Mouse (Mus musculus) gastrocnemius, postnatal 36 days (tissue): ENCODE measurements around the gene Dkk3. TPM values are rescaled to one million over a fixed set of nuclear protein-coding genes. Genes with fewer than 3 reads are reported as not detected.
"Not testable (repeated sequence)": the region's sequence is repeated elsewhere in the genome, so short reads cannot be mapped to it uniquely, and the experiment has no call there.

Source experiments
- DNase-seq, 2 experiments: peaks; one replicate each; pipeline ENCODE4 v3.0.0; 2022
- intact Hi-C: fragments of 180-260 bp; cut with DNase I; formaldehyde crosslinking; loops from one replicate; pipeline ENCODE4 v1.15.1; 2025
- total RNA-seq, 2 experiments: library from RNA; stranded (reverse); gene quantifications; 2 replicates each; pipeline ENCODE4 v1.2.3; 2021

Dkk3 gene
- total RNA-seq, 2 experiments from 2014 or later = 1.6 to 2.5 TPM

GRCm38 (mm10) chr7:112133277-112133676 lies 25.6 kb downstream of the Dkk3 start:
- intact Hi-C loops = no loop called here
- DNase-seq = no peak

- no peak for DNase-seq
- intact Hi-C loops = no loop called here
Observed at GRCm38 (mm10) chr7:112132005-112132404, 26.9 kb downstream of the Dkk3 start.

DNA sequence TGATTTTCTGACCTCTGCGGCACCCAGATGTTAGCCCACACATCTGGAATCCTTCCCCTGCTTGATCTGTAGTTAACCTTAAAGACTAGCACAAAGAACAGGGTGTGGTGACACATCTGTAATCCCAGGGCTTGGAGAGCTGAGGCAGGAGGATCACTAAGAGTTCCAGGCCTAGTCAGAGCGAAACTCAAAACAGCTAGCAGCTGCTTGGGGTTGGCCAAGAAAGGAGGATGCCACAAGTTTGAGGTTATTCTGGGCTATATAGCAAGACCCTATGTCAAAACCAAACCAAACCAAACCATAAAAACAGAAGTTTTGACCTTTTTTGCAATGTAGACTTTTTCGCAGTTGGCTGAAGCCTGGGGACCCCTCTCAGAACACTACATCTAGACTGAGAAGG lies 28.2 kb downstream of the Dkk3 start:
- DNase-seq = no peak
- intact Hi-C loops = no loop called here

DNA sequence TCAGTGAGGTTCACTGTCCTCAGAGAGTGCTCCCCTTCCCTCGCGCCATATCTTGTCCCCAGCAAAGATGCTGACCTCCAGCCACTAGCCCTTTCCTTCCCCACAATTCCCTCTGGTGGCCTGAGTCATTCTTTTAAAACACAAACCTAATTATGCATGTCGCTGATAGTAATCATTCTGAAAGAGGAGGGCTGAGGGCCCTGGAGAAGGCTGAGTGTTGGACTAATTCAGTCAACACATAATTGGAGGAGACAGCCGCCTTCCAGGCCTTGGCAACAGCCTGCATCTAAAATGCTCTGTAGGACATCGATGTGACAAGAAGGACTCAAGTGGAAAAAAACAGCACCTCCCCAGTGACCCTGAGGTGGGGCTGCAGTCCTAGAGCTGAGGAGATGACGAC lies 29.0 kb downstream of the Dkk3 start:
- intact Hi-C loops = no loop called here
- no peak for DNase-seq

- DNase-seq = no peak
Observed at GRCm38 (mm10) chr7:112128810-112129209, 30.0 kb downstream of the Dkk3 start.

DNA sequence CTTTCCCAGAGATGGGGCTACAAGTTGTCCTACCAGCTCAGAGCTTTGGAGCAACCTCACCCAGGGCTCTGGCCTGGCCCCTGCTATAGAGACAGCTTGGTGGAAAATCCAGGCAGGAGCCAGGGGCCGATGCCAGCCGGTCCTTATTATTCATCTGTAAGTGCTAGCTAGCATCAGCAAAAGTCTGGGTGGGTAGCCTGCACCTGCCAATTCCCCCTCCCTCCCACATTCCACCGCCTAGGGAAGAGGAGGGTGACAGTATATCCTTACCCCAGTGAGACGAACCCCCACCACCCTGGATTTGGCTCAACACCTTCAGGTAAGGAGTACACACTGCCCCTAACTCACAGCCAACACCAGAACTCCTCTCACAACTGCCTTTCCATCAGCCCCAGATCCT lies 30.9 kb downstream of the Dkk3 start:
- peak in 1 of 2 experiments; percentile 27 for DNase-seq
- intact Hi-C loops = no loop called here

More at GRCm38 (mm10) chr7:112128810-112129209, 30.0 kb downstream of the Dkk3 start:
- intact Hi-C loops = no loop called here

DNA sequence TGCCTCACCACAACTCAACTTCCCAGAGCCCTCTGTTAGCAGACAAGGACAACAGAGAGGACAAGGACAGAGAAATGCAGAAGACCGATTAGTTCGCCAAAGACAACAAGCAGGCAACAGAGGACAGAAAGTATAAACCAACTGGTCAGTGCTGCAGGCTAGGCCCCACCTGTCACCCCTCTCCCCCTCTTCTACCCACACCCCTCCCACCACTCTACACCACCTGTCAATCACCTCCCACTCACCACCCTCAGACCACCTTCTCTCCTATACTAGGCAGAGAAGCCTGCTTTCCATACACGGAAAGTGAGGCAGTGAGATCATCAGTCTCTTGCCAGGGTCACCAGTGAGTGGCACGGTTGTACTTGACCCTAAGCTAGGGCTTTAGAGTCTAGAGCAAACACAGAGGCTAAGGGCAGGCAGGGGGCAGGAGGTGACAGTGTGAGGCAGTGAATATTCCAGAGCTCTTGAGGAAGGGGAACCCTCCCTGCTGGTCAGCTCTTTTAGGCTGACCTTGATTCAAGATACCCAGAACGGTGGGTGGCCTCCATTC lies 31.7 kb downstream of the Dkk3 start:
- intact Hi-C loops = no loop called here
- DNase-seq = no peak

DNA sequence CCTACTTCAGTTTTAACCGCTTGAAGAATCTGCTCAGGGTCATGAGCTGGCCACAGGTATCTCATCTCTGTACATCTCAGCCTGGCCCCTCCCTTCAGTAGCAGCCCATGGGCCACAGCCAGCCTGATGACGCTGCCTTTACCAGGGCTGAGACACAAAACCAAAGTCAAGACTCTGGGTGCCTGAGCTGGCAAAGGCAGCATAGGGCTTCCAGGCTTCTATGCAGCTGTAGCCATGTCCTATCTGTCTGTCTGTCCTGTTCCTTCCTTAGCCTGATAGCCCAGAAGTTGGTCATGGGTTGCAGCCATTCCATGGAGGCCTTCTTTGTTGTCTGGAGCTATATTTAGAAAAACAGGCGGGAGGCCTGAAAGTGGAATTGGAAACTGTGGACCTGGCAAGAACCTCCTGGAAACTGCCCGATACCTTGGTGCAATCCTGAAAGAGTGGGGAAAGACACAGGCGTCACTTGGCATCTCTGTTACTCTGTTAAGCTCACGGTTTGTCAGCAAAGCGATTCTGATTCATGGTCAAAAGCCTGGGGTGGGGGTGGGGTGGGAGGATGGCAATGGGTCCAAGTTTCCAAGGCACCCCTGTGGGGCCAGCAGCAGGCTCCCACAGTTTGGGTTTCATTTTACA lies 33.1 kb downstream of the Dkk3 start:
- no peak for DNase-seq
- intact Hi-C loops = no loop called here

GRCm38 (mm10) chr7:112123612-112124011 lies 35.2 kb downstream of the Dkk3 start:
- intact Hi-C loops = no loop called here
- DNase-seq = no peak

GRCm38 (mm10) chr7:112121866-112122500 lies 36.9 kb downstream of the Dkk3 start:
- DNase-seq = no peak
- intact Hi-C loops = no loop called here

DNA sequence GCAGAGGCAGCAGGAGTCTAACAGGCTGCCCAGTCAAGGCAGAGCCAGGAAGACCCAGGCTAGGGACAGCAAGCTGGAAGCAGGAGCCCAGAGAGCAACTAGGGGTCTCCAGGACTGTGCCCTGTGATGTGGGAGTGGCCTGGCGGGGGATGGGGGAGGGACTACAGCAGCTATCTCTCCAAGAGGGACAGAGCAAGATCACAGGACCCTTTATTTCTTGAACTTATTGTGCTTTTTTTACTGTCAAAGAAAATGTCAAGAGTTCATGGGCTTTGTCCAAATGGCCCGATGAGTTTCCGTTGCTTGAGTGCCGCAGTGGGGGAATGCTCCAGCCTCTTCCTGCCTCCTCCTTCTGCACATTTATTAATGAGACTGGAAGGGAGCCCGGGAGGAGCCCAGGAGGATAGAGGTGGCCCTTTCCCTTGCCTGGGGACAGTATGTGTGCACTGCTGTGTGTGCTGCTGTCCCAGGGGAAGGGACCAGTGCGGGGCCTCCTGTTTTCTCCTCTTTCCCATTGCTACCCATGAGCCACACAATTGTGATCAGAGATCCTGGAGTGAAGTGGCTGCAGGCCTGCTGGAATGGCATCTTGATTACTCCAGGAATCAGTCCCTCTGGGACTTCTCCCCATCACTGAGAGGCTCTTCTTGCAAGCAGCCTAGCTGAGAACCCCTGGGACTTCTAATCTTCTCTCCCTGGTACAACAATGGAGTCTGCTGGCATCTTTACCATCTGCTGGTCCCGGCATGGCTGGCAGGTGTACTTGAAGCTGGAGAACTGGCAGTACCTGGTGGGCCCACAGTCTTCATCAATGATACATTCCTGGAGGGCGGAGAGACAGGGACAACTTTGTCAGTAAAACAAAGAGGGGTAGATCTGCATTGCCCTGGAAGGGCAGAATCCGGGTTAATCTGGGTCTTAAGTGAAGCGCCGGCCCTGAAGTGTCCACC lies 37.7 kb downstream of the Dkk3 start:
- DNase-seq = no peak

DNA sequence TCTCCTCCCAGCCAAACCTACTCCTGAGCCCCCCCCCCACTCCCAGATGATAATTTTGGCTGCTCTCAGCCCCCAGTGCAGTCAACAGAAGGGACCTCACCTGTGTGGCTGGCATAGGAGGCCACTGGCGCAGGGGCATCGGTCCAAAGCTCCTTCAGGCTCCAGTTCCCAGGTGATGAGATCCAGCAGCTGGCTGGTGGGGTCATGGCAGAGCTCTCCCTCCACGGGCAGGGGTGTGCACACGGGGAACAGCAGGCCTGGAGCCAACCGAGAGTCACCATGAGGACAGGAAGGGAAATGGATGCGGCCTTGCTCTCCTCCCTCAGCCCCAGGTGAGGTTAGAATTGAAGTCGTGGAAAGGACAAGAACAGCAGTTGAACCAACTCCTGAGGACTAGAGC lies 39.6 kb downstream of the Dkk3 start:
- intact Hi-C loops = no loop called here
- DNase-seq = no peak

More for the DNA sequence above, 37.7 kb downstream of the Dkk3 start:
- intact Hi-C loops = no loop called here

GRCm38 (mm10) chr7:112118086-112118485 lies 40.8 kb downstream of the Dkk3 start:
- no peak for DNase-seq
- intact Hi-C loops = no loop called here

- intact Hi-C loops = no loop called here
- DNase-seq = no peak
Observed at GRCm38 (mm10) chr7:112117501-112117900, 41.4 kb downstream of the Dkk3 start.

DNA sequence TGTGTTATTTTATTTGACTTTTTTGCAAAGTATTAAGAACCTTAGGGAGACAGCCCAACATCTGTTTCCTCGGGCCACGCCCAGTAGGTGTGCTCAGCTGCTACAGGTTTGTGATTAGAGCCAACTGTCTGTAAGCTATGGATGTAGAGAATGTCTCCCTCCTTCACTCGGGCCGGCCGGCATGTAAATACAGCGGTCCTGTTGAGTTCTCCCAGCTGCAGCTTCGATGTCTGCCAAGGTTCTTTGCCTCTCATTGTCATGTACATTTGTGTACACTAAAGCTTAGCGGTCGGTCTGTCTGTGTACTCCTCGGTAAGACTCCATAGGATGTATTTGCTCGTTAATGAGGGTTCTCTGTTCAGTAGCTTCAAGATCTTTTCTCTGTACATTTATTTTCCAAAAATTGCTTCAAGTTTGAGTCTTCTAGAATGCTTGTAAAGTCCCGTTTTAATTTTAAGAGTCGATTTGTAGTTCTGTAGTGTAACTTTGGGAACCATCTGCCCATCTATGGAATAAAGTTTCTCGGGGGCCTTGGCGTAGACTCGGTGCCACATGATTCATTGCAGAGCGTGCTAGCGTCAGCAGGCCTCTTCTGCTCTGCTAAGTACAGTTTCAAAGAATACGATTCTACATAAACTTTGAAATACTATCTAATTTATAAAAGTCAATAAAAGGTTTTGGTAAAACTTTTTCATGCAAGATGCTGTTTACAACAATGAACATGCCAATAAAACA lies 48.1 kb downstream of the Dkk3 start:
- intact Hi-C loops = no loop called here
- no peak for DNase-seq

- intact Hi-C loops = loop anchor here (10.0 kb wide), 1 partner anchor 246 kb away; no protein-coding TSS in a partner anchor
- no peak for DNase-seq
Observed at GRCm38 (mm10) chr7:112108757-112109156, 50.1 kb downstream of the Dkk3 start.

GRCm38 (mm10) chr7:112103816-112104215 lies 55.0 kb downstream of the Dkk3 start:
- DNase-seq = no peak
- intact Hi-C loops = loop anchor here (10.0 kb wide), 1 partner anchor 251 kb away; no protein-coding TSS in a partner anchor

GRCm38 (mm10) chr7:112102933-112103332 lies 55.9 kb downstream of the Dkk3 start:
- DNase-seq = no peak
- intact Hi-C loops = loop anchor here (10.0 kb wide), 1 partner anchor 252 kb away; no protein-coding TSS in a partner anchor

DNA sequence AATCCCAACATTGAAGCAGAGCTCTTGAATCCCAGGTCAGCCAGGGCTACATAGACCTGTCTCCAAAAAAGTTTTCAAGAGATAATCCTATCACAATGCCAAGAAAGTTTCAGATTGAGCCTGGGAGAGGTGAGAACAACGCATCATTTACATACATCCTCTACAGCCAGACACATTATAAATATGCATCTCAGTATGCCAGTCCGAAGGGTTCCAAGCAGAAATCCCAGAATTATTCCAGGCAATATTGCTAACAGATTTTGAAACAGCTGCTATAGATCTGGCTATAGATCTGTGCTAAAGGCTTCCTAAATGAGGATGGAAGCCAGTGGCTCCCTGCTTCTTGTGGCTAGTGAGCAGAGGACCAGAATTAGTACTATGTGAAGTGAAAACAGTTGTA lies 58.0 kb downstream of the Dkk3 start:
- no peak for DNase-seq
- intact Hi-C loops = loop anchor here (10.0 kb wide), 1 partner anchor 254 kb away; no protein-coding TSS in a partner anchor

DNA sequence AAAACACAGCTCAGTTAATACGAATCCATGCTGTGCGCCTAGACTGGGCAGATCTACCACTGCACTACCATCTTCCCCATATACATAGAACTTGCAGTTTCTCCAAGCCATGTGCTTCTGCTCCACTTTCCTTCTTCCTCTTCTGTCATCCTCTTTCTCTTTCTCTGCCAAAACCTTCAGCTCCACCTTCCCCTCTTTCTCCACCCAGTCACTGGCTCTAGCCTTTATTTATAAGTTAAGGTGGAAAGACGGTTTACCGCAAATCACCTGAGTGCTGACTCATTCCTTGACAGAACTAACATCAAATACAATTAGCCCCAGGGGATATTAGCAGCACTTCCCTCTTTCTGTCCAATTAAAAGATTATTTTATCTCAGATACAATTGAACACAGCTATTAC lies 63.9 kb downstream of the Dkk3 start:
- DNase-seq, intact Hi-C loops: not testable (repeated sequence)
